Mouse (Mus musculus): ENCODE results near the gene Babam2. TPM values are rescaled to one million over a fixed set of nuclear protein-coding genes. Genes with fewer than 3 reads are reported as not detected.
A peak's percentile ranks its signal among the peaks of the same experiment; 100 is the strongest.

Babam2 gene
- total RNA-seq, 4 experiments from 2014 or later, result 31.2 to 35.8 (median 35.0) TPM

- DNase-seq (ENCODE audit: low spot score), result no peak
Observed at GRCm38 (mm10) chr5:32127226-32127625, 429.7 kb downstream of the Babam2 start.

DNA sequence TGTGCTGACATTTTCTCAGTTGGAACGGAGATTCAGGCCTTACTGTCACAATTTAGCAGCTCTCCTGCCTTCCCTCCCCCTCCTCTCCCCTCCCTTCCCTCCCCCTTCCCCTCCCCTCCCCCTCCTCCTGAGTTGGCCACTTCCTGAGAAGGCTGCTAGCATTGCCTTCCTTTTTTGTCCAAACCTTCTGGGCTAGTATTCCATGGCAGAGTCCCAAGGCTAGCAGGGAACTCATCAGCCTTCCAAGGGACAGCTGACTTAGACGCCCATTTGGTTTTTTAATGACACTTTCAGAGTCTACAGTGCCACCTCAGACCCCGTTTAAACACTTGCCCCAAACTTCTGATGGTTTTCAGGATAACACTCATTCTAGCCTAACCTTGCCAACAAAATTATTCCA lies 430.4 kb downstream of the Babam2 start:
- DNase-seq (ENCODE audit: low spot score), result no peak

DNA sequence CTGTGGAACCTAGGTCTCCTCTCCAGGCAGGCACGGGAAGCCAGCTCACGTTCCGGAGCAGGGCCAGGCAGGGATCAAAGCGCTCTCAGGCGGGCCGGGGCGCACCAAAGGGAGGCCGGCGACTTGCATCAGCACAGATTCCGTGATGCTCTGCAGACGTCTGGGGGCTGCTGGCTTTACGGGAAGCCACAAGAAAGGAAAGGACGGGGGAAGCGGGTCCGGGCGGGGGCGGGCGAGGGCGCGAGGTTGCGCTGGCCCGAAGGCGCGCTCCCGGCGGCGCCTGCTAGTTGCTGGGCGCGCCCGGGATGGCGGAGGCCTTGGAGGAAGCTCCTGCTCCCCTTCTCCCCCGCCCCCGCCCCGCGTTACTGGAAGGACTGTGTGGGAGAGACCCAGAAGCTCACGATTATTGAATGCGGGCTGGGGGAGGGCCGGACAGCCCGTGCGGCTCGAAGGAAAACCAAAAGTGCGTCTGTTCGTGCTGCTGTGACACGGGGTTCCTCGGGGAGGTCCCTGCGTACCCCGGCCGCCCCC lies 435.6 kb downstream of the Babam2 start:
- DNase-seq (ENCODE audit: low spot score), result peak; percentile 49

GRCm38 (mm10) chr5:32133549-32134004 lies 436.1 kb downstream of the Babam2 start:
- DNase-seq (ENCODE audit: low spot score), result peak; percentile 86

DNA sequence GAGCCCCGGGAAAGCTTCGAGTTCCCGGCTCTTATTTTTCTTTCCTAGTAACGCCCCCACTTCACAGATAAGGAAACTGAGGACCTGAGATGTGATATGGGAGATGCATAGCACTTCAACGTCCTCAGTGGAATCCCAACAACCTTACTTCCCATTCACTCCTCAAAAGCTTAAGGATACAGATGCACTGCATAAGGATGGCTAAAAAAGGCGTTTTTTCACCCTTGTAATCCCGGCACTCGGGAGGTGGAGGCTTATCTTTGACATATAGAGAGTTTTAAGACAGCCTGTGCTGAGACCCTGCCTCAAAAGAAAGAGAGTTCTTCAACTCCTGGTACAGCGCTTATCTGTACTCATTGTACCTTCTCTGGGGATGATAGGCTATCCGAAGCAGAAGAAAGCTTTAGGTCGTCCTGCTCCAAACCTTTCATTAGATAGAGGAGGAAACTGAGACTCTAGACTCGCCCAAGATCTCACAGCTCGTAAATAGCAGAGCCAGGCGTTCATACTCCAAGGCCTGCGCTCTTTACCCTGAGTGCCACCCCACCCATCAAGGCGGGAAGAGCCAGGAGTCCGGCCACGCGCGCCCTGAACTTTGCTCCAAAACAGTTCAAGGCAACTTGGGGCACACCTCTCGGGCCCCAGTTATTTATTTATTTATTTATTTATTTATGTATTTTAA lies 436.7 kb downstream of the Babam2 start:
- peak; percentile 54 for DNase-seq (ENCODE audit: low spot score)

Small RNAs within 50 kb of the gene (microRNA-seq; reads per million reads assigned to microRNA genes)
- gene Mir3473e, result not detected

Other genes with a start within 250 kb of the Babam2 start
- 10 to 100 TPM; 24.5 to 27.2 (median 26.8) TPM for gene Zfp512, start 245.3 kb upstream of the Babam2 start, total RNA-seq (2022)
- under 1 TPM in 1 of 4 experiments, not detected in 3; 0.22 TPM for gene 4930548H24Rik, start 211.9 kb upstream of the Babam2 start, total RNA-seq (2022)
- 10 to 100 TPM; 23.0 to 27.7 (median 24.3) TPM for gene Gpn1, start 202.9 kb upstream of the Babam2 start, total RNA-seq (2022)
- gene Slc4a1ap, start 170.7 kb upstream of the Babam2 start, total RNA-seq (2022), result 10 to 100 TPM; 20.2 to 24.4 (median 23.1) TPM
- 10 to 100 TPM; 12.8 to 13.8 (median 12.9) TPM for gene Supt7l, start 169.9 kb upstream of the Babam2 start, total RNA-seq (2022)
- gene Mrpl33, start 100.7 kb upstream of the Babam2 start, total RNA-seq (2022), result 100 to 1,000 TPM; 306 to 352 (median 322) TPM
- gene Rbks, start 57 bp upstream of the Babam2 start, total RNA-seq (2022), result 1 to 10 TPM; 3.5 to 5.3 (median 4.3) TPM